Mouse (Mus musculus): ENCODE data around the gene Scap.
"Not testable (repeated sequence)": the region's sequence is repeated elsewhere in the genome, so short reads cannot be mapped to it uniquely, and the experiment has no call there.

The Scap gene

GRCm38 (mm10) chr9:110330341-110330740 is 2.7 kb upstream of the Scap start:
- in situ Hi-C loops (cut with MboI, MseI): no loop called here

- in situ Hi-C loops (cut with MboI, MseI): not testable (repeated sequence)
These were observed 2.2 kb upstream of the Scap start for GRCm38 (mm10) chr9:110330913-110331312.

- in situ Hi-C loops (cut with MboI, MseI): no loop called here
These were observed 790 bp downstream of the Scap start for GRCm38 (mm10) chr9:110333896-110334259.

GRCm38 (mm10) chr9:110334849-110335248 is 1.8 kb downstream of the Scap start:
- in situ Hi-C loops (cut with MboI, MseI): no loop called here

GRCm38 (mm10) chr9:110340037-110340750 is 7.1 kb downstream of the Scap start:
- in situ Hi-C loops (cut with MboI, MseI): no loop called here

GRCm38 (mm10) chr9:110342008-110342407 is 8.9 kb downstream of the Scap start:
- in situ Hi-C loops (cut with MboI, MseI): no loop called here

GRCm38 (mm10) chr9:110343805-110344204 is 10.7 kb downstream of the Scap start:
- in situ Hi-C loops (cut with MboI, MseI): no loop called here

- in situ Hi-C loops (cut with MboI, MseI): no loop called here
These were observed 12.1 kb downstream of the Scap start for GRCm38 (mm10) chr9:110345057-110345739.

GRCm38 (mm10) chr9:110348899-110349298 is 15.8 kb downstream of the Scap start:
- in situ Hi-C loops (cut with MboI, MseI): no loop called here

GRCm38 (mm10) chr9:110350188-110350587 is 17.1 kb downstream of the Scap start:
- in situ Hi-C loops (cut with MboI, MseI): no loop called here

GRCm38 (mm10) chr9:110350612-110351011 is 17.5 kb downstream of the Scap start:
- in situ Hi-C loops (cut with MboI, MseI): no loop called here

- in situ Hi-C loops (cut with MboI, MseI): no loop called here
These were observed 18.3 kb downstream of the Scap start for GRCm38 (mm10) chr9:110351350-110351749.

- in situ Hi-C loops (cut with MboI, MseI): no loop called here
These were observed 19.0 kb downstream of the Scap start for GRCm38 (mm10) chr9:110351932-110352632.

GRCm38 (mm10) chr9:110358341-110358740 is 25.3 kb downstream of the Scap start:
- in situ Hi-C loops (cut with MboI, MseI): no loop called here

- in situ Hi-C loops (cut with MboI, MseI): no loop called here
These were observed 28.2 kb downstream of the Scap start for GRCm38 (mm10) chr9:110361299-110361698.

GRCm38 (mm10) chr9:110362337-110362736 is 29.2 kb downstream of the Scap start:
- in situ Hi-C loops (cut with MboI, MseI): no loop called here

GRCm38 (mm10) chr9:110366746-110367145 is 33.7 kb downstream of the Scap start:
- in situ Hi-C loops (cut with MboI, MseI): no loop called here

- in situ Hi-C loops (cut with MboI, MseI): no loop called here
These were observed 36.8 kb downstream of the Scap start for GRCm38 (mm10) chr9:110369860-110370259.

- in situ Hi-C loops (cut with MboI, MseI): no loop called here
These were observed 40.8 kb downstream of the Scap start for GRCm38 (mm10) chr9:110373871-110374270.

- in situ Hi-C loops (cut with MboI, MseI): no loop called here
These were observed 42.6 kb downstream of the Scap start for GRCm38 (mm10) chr9:110375668-110376067.

- in situ Hi-C loops (cut with MboI, MseI): not testable (repeated sequence)
These were observed 44.6 kb downstream of the Scap start for GRCm38 (mm10) chr9:110377655-110378054.

- in situ Hi-C loops (cut with MboI, MseI): no loop called here
These were observed 46.3 kb downstream of the Scap start for GRCm38 (mm10) chr9:110379361-110379760.

- in situ Hi-C loops (cut with MboI, MseI): no loop called here
These were observed 47.6 kb downstream of the Scap start for GRCm38 (mm10) chr9:110380662-110381061.
